Mouse (Mus musculus): ENCODE data around the gene Rbm20. TPM values are rescaled to one million over a fixed set of nuclear protein-coding genes. Genes with fewer than 3 reads are reported as not detected.

The Rbm20 gene
- polyA plus RNA-seq, 1 experiment from 2014 or later: 4.0 TPM

DNA sequence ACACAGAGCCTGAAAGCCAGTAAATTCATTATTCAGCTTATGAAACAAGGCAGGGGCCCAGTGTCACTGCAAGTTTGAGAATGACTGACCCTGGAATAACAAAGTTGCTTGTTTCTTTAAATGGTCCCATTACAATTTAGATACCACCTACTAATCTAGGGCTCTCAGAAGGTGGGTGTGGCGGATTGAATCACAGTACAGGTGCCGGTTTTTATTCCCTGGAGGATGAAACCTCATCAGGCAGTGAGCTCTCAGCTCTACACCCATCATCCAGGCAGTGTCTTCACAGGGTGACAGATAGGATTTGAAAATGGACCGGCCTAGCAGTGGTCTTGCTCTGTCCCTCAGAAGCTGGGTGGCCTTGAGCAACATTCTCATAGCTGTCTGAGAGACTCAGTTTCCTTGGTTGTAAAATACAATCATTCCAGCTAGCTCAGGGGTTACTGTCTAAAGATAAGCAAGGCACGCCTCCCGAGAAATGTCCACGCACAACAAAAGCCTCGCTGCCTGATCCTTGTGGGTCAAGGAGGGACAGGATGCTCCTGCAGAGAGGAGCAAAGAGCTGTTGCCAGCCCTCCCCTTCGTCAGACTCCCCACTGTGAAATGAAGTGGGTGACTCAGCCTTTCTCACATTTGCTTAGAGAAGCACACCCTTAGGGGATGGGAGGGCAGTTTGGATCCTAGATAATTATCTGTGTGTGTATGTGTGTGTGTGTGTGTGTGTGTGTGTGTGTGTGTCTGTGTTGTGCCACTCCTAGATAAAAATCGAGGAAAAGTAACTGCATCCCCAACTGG is 2.8 kb upstream of the Rbm20 start:
- H3K4me2 ChIP-seq: no peak overlapping the region
- H3K4me1 ChIP-seq: peaks cover 15% of the 10 kb centered on the region
- no peak overlapping the region for H3K4me3 ChIP-seq
- H3K27ac ChIP-seq: no peak overlapping the region
- H3K9ac ChIP-seq: no peak overlapping the region
- no peaks in the 10 kb centered on the region for H3K36me3 ChIP-seq
- peaks cover 85% of the 10 kb centered on the region for H3K27me3 ChIP-seq
- 34% methylated on average over 9 of the region's 9 CpGs for WGBS
- ATAC-seq (ENCODE audit: insufficient number of reproducible peaks, low FRiP score, low TSS enrichment, low read depth): no peak
- H3K9me3 ChIP-seq: no peaks in the 10 kb centered on the region

DNA sequence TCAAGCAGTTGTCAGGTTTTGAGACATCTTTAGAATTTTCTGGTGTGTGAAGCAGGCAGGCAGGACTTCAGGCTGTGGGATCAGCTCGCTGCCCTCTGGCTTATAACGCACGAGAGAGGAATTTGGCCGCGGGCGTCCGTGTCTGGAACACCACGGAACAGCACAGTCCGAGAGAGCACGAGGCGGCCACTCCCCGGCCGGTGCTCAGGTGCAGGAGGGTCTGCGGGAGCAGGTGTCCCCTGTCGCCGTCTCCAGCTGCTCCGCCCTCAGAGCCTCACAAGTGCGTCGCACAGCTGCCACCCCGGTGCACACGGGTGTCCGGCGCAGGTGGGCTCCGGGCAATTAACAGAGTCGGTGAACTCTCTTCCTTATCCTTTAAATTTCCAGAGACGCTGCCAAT is 878 bp upstream of the Rbm20 start:
- Histone ChIP-seq H3K9ac (no peak overlapping the region), H3K36me3 (no peaks in the 10 kb centered on the region), H3K27me3 (peaks cover 75% of the 10 kb centered on the region), H3K9me3 (no peaks in the 10 kb centered on the region), H3K27ac (no peak overlapping the region), H3K4me2 (peak overlapping the region; percentile 99), H3K4me1 (peaks cover 15% of the 10 kb centered on the region), H3K4me3 (peak overlapping the region; percentile 58)
- ATAC-seq (ENCODE audit: insufficient number of reproducible peaks, low FRiP score, low TSS enrichment, low read depth): 0 out of 2 replicates have a peak, but pooled peaks have one; percentile 35
- WGBS: under 1% methylated on average over 26 of the region's 26 CpGs

DNA sequence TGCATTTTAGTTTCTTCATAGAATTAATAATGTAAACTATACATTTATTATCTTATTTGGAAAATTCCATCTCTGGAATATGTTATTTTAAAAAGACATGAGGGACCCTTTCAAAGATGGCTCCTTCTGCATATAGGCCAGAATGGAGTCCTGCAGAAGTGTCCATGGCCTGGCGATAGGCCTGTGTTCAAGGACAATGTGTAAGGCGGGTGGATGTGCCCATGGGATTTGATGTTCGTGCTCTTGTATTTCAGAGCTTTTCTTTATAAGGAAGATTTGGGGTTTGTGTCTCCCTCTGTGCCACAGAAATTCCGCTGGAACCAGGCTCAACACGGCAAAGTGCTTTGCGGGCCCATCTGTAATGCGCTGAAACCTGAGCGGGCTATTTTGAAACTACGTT is 2.1 kb downstream of the Rbm20 start:
- no peak overlapping the region for H3K9ac ChIP-seq
- H3K27ac ChIP-seq: no peak overlapping the region
- H3K4me3 ChIP-seq: no peak overlapping the region
- H3K4me1 ChIP-seq: peaks cover 22% of the 10 kb centered on the region
- WGBS: 92% methylated on average over 9 of the region's 9 CpGs
- no peak for ATAC-seq (ENCODE audit: insufficient number of reproducible peaks, low FRiP score, low TSS enrichment, low read depth)
- no peaks in the 10 kb centered on the region for H3K36me3 ChIP-seq
- peaks cover 81% of the 10 kb centered on the region for H3K27me3 ChIP-seq
- no peaks in the 10 kb centered on the region for H3K9me3 ChIP-seq
- no peak overlapping the region for H3K4me2 ChIP-seq

DNA sequence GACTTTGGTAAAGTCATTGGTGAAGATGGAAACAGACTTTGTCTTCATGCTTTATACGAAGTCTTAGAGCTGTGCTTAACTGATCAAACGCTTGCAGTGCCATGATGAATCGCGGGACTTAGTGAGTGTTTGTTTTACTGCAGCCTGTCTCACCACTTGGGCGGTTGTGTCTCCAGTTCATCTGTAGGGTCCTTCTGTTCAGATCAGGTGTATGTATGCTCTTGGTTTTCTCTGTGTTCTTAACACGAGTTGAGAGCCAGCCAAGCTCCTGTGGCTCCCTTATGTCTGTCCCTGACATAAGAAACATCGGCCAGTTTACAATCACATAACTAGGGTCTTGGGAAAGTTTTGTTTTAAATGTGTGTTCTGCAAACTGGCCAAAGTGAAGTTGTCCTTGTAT is 2.9 kb downstream of the Rbm20 start:
- Histone ChIP-seq H3K36me3 (no peaks in the 10 kb centered on the region), H3K9ac (no peak overlapping the region), H3K4me2 (no peak overlapping the region), H3K27ac (no peak overlapping the region), H3K4me1 (peaks cover 22% of the 10 kb centered on the region), H3K27me3 (peaks cover 75% of the 10 kb centered on the region), H3K9me3 (no peaks in the 10 kb centered on the region), H3K4me3 (no peak overlapping the region)
- no peak for ATAC-seq (ENCODE audit: insufficient number of reproducible peaks, low FRiP score, low TSS enrichment, low read depth)
- WGBS: 82% methylated on average over 7 of the region's 7 CpGs

DNA sequence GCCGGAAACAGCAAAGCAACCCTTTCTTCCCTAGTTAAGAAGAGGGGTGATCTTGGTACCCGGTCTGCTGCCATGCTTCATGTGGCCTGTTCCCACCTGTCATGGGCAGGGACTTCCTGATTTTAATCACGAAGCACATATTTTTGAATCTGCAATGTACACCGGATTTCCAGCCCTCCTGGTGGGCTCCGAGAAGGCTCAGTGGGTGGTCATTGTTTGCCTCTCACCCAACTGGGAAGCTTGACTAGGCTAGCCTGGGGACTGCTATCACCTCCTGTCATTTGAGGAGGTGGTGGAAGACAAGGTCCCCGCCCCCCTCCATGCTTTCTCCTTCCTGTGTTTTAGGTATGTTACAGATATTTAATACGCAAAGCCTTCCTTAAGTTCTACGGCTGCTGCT is 5.3 kb downstream of the Rbm20 start:
- Histone ChIP-seq H3K27me3 (peaks cover 50% of the 10 kb centered on the region), H3K9ac (no peak overlapping the region), H3K4me3 (no peak overlapping the region), H3K4me1 (peaks cover 8% of the 10 kb centered on the region), H3K4me2 (no peak overlapping the region), H3K36me3 (no peaks in the 10 kb centered on the region), H3K9me3 (no peaks in the 10 kb centered on the region), H3K27ac (no peak overlapping the region)
- 20% methylated on average over 8 of the region's 8 CpGs for WGBS
- ATAC-seq (ENCODE audit: insufficient number of reproducible peaks, low FRiP score, low TSS enrichment, low read depth): no peak

DNA sequence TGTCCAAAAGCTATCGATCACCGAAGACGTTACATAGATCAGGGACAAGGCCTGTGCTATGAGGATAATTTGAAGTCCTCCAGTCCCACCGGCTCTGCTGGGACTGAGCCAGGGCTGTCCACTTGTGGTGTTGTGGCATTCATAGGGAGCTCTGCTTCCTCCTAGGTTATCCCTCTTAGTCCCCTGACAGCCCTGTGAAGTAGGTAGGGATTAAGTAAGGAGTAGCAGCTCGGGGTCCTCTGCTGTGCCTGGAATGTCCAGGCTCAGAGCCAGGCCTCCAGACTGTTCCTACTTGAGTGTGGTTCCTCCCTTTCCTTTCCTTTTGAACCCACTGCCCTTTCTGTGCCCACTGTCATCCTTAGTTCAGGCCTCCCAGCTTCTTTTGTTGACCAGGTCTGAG is 10.5 kb downstream of the Rbm20 start:
- no peak overlapping the region for H3K9ac ChIP-seq
- WGBS: 74% methylated on average over 5 of the region's 5 CpGs
- no peak overlapping the region for H3K27ac ChIP-seq
- H3K36me3 ChIP-seq: no peaks in the 10 kb centered on the region
- no peak for ATAC-seq (ENCODE audit: insufficient number of reproducible peaks, low FRiP score, low TSS enrichment, low read depth)
- H3K4me2 ChIP-seq: no peak overlapping the region
- peaks cover 15% of the 10 kb centered on the region for H3K27me3 ChIP-seq
- H3K9me3 ChIP-seq: 0 out of 2 replicates have a peak, but pooled peaks cover 3% of the 10 kb centered on the region
- H3K4me1 ChIP-seq: 0 out of 2 replicates have a peak, but pooled peaks cover 8% of the 10 kb centered on the region
- H3K4me3 ChIP-seq: no peak overlapping the region

DNA sequence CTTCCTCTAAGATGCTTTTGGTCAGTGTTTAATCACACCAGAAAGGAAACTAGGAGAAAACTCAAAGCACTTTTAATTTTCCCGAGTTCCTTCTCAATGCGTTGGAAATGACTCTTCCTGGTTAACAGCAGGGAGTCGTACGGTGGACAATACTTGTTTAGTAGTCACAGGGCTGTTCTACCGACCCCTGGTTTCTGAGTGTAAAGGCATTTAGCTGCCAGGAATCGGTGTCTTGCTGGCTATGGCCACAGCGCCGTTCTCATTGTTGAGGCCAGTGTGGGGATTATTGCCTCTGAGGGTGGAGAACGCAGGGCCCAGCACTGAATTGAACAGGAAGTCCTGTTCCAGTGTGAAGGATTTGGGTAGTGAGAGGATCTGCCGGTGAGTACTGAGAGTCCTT is 13.7 kb downstream of the Rbm20 start:
- Histone ChIP-seq H3K36me3 (no peaks in the 10 kb centered on the region), H3K9me3 (0 out of 2 replicates have a peak, but pooled peaks cover 3% of the 10 kb centered on the region), H3K27ac (no peak overlapping the region), H3K9ac (no peak overlapping the region), H3K4me3 (no peak overlapping the region), H3K27me3 (no peaks in the 10 kb centered on the region), H3K4me2 (no peak overlapping the region), H3K4me1 (0 out of 2 replicates have a peak, but pooled peaks cover 6% of the 10 kb centered on the region)
- no peak for ATAC-seq (ENCODE audit: insufficient number of reproducible peaks, low FRiP score, low TSS enrichment, low read depth)
- WGBS: 76% methylated on average over 10 of the region's 10 CpGs

DNA sequence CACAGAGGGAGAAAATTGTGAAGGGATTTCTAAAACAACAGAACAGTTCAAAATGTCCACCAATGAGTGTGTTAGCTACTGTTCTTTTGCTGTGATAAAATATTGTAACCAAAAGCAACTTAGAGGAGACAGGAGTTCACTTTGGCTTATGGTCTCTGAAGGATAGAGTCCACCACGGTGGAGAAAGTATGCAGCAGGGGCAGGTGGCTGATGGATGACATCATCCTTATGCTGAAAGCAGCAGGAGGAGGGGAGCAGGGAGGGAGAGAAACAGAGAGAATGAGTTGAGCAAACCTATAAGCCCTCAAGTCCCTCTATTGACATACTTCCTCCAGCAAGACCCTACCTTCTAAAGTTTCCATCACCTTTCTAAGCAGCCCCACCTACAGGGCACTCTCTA is 16.9 kb downstream of the Rbm20 start:
- Histone ChIP-seq H3K27me3 (no peaks in the 10 kb centered on the region), H3K4me1 (peaks cover 13% of the 10 kb centered on the region), H3K36me3 (no peaks in the 10 kb centered on the region), H3K4me2 (no peak overlapping the region), H3K27ac (no peak overlapping the region), H3K9ac (no peak overlapping the region), H3K9me3 (no peaks in the 10 kb centered on the region), H3K4me3 (no peak overlapping the region)
- 20% methylated on average over 1 of the region's 1 CpGs for WGBS
- no peak for ATAC-seq (ENCODE audit: insufficient number of reproducible peaks, low FRiP score, low TSS enrichment, low read depth)

DNA sequence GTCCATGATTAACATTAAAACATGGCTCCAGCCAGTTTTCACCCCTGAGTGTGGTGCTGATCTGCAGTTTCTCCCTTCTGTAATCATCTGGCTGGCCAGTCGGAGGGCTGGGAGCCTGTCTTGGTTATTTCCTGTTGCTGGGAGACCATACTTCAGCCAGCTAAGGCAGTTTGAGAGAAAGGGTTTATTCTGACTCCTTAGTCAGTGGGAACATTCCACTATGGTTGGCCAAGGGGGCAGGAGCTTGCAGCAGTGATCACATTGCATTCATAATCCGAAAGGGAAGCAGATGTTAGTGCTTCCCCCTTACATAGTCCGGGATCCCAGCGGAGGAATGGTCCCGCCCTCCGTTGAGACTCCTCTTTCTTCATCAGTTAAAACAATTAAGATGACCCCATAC is 19.0 kb downstream of the Rbm20 start:
- no peak overlapping the region for H3K27ac ChIP-seq
- H3K4me3 ChIP-seq: no peak overlapping the region
- H3K4me1 ChIP-seq: peaks cover 23% of the 10 kb centered on the region
- H3K27me3 ChIP-seq: no peaks in the 10 kb centered on the region
- no peak overlapping the region for H3K4me2 ChIP-seq
- H3K9ac ChIP-seq: no peak overlapping the region
- no peaks in the 10 kb centered on the region for H3K36me3 ChIP-seq
- no peaks in the 10 kb centered on the region for H3K9me3 ChIP-seq
- WGBS: 69% methylated on average over 6 of the region's 6 CpGs
- no peak for ATAC-seq (ENCODE audit: insufficient number of reproducible peaks, low FRiP score, low TSS enrichment, low read depth)

DNA sequence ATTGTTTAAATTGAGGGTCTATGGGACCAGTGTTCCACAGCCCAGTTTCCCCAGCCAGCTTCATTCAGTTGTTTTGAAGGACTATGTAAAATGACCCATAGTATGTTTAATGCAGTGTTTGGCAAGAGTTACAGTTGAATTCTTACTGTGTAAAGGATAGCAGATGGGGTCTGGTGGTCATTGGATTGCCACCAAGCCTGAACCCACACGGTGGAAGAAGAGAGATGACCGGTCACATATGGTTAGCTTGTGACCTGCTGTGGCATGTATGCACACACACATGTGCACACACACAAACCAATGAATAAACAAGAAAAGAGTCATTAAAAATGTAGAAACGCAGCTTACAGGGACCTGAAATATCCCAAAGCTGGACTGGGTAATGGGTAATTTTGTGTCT is 19.5 kb downstream of the Rbm20 start:
- no peak for ATAC-seq (ENCODE audit: insufficient number of reproducible peaks, low FRiP score, low TSS enrichment, low read depth)
- no peak overlapping the region for H3K9ac ChIP-seq
- H3K27me3 ChIP-seq: no peaks in the 10 kb centered on the region
- H3K27ac ChIP-seq: no peak overlapping the region
- H3K4me1 ChIP-seq: peaks cover 23% of the 10 kb centered on the region
- H3K4me3 ChIP-seq: no peak overlapping the region
- WGBS: 72% methylated on average over 3 of the region's 3 CpGs
- H3K36me3 ChIP-seq: no peaks in the 10 kb centered on the region
- H3K9me3 ChIP-seq: no peaks in the 10 kb centered on the region
- no peak overlapping the region for H3K4me2 ChIP-seq

DNA sequence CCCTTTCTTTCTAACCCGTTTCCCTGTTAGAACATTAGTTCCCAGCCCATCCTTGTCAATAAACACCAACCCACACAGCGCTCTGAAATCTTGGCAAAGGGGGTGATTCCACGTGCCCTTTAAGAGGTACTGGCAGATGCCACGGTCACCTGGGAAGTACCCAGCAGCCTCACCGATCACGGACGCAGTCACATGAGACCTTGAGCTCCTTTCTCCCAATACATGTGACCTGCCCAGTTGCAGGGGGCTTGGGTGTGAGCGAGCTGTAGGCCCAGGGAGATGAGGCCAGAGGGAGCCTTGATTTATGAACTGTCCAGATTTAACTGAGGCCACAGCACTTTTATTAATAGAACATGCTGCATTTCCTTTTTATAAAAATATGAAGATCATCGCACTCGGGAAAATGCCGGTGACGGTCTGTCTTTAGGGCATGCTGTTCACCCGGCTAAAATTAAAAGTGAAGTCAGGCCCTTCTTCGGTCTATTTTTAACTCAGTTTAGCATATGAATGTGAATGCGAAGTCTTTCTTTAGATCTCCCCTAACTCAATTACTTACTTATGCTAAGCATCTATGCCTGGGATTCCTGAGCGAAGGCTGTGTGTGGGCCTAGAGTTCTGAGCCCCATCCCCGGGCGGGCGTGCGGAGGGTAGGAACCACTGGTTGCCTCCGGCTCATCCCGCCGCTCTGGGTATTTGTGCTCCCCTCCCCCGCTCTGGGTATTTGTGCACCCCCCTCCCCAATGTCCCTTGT is 20.4 kb downstream of the Rbm20 start:
- no peak overlapping the region for H3K9ac ChIP-seq
- peaks cover 22% of the 10 kb centered on the region for H3K4me1 ChIP-seq
- no peak overlapping the region for H3K4me2 ChIP-seq
- no peaks in the 10 kb centered on the region for H3K36me3 ChIP-seq
- peak; percentile 44; the same call in 1 of the 2 replicates for ATAC-seq (ENCODE audit: insufficient number of reproducible peaks, low FRiP score, low TSS enrichment, low read depth)
- WGBS: 47% methylated on average over 24 of the region's 24 CpGs
- H3K9me3 ChIP-seq: no peaks in the 10 kb centered on the region
- H3K27ac ChIP-seq: no peak overlapping the region
- no peaks in the 10 kb centered on the region for H3K27me3 ChIP-seq
- H3K4me3 ChIP-seq: no peak overlapping the region

DNA sequence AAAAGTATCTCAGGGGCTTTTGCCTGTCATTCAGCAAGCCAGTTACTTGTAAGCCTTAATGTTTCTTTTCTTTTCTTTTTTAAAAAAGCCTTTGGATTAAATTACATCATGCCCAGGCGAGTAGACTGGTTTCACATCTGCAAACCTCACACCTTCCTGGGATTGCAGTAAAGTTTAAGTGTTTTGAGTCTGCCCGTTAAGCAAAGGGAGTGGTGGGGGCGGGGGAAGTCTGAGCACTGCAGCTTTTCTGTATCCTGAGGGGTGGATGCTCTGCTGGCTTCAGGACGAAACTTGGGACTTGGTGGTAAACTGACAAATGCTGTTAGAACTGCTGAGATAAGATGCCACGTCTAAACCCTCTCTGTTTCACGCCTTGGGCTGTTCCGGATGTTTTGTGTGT is 22.6 kb downstream of the Rbm20 start:
- no peaks in the 10 kb centered on the region for H3K9me3 ChIP-seq
- H3K4me2 ChIP-seq: no peak overlapping the region
- ATAC-seq (ENCODE audit: insufficient number of reproducible peaks, low FRiP score, low TSS enrichment, low read depth): no peak
- H3K27me3 ChIP-seq: no peaks in the 10 kb centered on the region
- no peak overlapping the region for H3K4me3 ChIP-seq
- peaks cover 23% of the 10 kb centered on the region for H3K4me1 ChIP-seq
- no peak overlapping the region for H3K9ac ChIP-seq
- 14% methylated on average over 7 of the region's 7 CpGs for WGBS
- H3K36me3 ChIP-seq: no peaks in the 10 kb centered on the region
- H3K27ac ChIP-seq: no peak overlapping the region

Data from limb, embryonic 15.5 days (tissue).